Mouse (Mus musculus) lung, embryonic 14.5 days (tissue): ENCODE data around the gene Zdhhc8. TPM values are rescaled to one million over a fixed set of nuclear protein-coding genes. Genes with fewer than 3 reads are reported as not detected.

Source experiments
- ATAC-seq: fragments of 200-750 bp; cut with Nextera tagmentation; 2 replicates; pipeline ENCODE4 v1.8.0; 2017; ENCODE audit warnings: mild to moderate bottlenecking, moderate TSS enrichment, moderate library complexity; ENCODE audit not compliant: insufficient read depth
- DNase-seq: peaks from one replicate; pipeline ENCODE4 v3.0.0-alpha.2; 2015
- H3K27ac ChIP-seq: fragments of 300-500 bp; sonication (generic); 2 replicates; pipeline ENCODE4 v1.5.1; 2014; ENCODE audit warnings: low read depth, mild to moderate bottlenecking, moderate library complexity
- H3K27me3 ChIP-seq: fragments of 300-500 bp; sonication (generic); 2 replicates; pipeline ENCODE4 v1.6.1; 2014; ENCODE audit warnings: low read length, control low read depth; ENCODE audit not compliant: insufficient read depth
- H3K36me3 ChIP-seq: fragments of 300-500 bp; sonication (generic); 2 replicates; pipeline ENCODE4 v1.6.1; 2014; ENCODE audit warnings: control low read depth; ENCODE audit not compliant: insufficient read depth
- H3K4me1 ChIP-seq: fragments of 300-500 bp; sonication (generic); 2 replicates; pipeline ENCODE4 v1.6.1; 2014; ENCODE audit warnings: antibody characterized with exemption, control low read depth; ENCODE audit not compliant: insufficient read depth
- H3K4me2 ChIP-seq: fragments of 300-500 bp; sonication (generic); 2 replicates; pipeline ENCODE4 v1.6.1; 2014; ENCODE audit warnings: mild to moderate bottlenecking
- H3K4me3 ChIP-seq: fragments of 300-500 bp; sonication (generic); 2 replicates; pipeline ENCODE4 v1.5.1; 2014; ENCODE audit warnings: low read depth, low read length
- H3K9ac ChIP-seq: fragments of 300-500 bp; sonication (generic); 2 replicates; pipeline ENCODE4 v1.6.1; 2014
- H3K9me3 ChIP-seq: fragments of 300-500 bp; sonication (generic); 2 replicates; pipeline ENCODE4 v1.6.1; 2016; ENCODE audit warnings: low read depth, low read length, control low read depth
- CTCF ChIP-seq: IDR thresholded peaks from 2 replicates; pipeline ENCODE4 v1.5.1; 2016; ENCODE audit warnings: antibody characterized with exemption, low read depth
- whole genome bisulfite sequencing: fragments of 180-500 bp; shearing (Covaris S2); extraction: QIAGEN DNeasy Blood & Tissue Kit; methylation state at CpG from one replicate; pipeline ENCODE4 v1.1.7; 2014; 5-methylcytosine and 5-hydroxymethylcytosine counted together
- polyA plus RNA-seq: library from polyadenylated mRNA; unstranded; fragments of >200 nt; fragmentation: Nextera tagmentation; extraction: Ambion mirVana; gene quantifications from 2 replicates; pipeline ENCODE4 v1.2.1, GENCODE M21; 2014

Gene Zdhhc8
- 22.0 and 23.8 TPM in 2 replicates for polyA plus RNA-seq

DNA sequence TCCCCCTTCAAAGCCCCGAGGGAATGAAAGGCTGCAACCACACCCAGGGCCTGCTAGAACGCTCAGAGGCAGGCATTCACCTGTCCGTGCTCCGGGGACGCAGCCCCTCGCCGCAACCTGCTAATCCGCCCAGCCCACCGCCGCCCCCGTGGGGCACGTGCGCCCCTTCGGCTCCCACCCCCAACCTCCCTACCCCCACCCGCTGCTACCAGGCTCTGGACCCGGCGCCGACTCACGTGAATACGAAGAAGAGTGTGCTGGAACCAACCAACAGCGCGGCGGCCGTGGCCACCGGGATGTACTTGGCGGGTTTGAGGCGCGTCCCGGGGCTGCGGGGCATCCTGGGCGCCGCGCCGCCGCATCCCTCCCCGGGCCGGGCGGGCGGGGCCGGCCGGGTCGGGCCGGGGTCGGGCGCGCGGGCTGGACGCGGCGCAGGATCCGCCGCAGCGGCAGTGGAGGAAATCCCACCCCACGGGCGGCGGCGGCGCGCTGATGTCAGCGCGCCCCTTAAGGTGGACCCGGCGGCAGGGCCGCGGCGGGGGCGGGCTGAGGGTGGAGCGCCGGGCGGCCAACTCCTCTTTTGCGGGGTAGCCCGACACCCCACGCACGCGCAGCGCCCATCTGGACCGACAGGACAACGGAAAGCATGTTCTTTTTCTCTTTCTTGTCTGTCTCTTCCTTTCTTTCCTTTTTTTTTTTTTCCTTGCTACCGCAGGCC is at the start of gene Zdhhc8:
TSS of gene Zdhhc8 (minus strand) at position 466 of the 718 bp plus-strand sequence.
- Histone ChIP-seq H3K27me3 (no peaks in the 10 kb centered on the region), H3K4me1 (peaks cover 6% of the 10 kb centered on the region; the same call in 1 of the 2 replicates), H3K4me2 (peak within 1 kb of the TSS; percentile 83), H3K9me3 (no peaks in the 10 kb centered on the region), H3K36me3 (peaks cover 20% of the 10 kb centered on the region), H3K27ac (peak within 1 kb of the TSS; percentile 89), H3K4me3 (peak within 1 kb of the TSS; percentile 83), H3K9ac (peak within 1 kb of the TSS; percentile 86)
- ATAC-seq (peak; percentile 80), DNase-seq (peak; percentile 88)
- under 1% methylated on average over 54 of the region's 79 CpGs for WGBS
- TF ChIP-seq CTCF = no peak

DNA sequence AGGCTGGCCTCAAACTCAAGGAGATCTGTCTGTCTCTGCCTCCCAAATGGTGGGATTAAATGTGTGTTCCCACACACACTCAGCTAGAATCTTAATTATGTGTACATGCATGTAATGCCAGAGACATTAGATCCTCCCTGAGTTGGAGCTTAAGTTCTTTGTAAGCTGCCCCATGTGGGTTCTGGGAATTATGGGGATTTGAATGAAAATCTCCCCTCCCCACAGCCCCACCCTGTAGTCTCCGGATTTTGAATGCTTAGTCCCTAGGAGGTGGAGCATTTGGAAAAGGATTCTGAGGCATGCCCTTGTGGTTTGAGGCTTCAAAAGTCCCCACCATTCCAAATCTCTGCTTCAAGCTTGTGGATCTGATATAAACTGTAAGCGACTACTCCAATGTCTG is 40.2 kb upstream of the Zdhhc8 start:
- ATAC-seq (no peak), DNase-seq (no peak)
- no peaks in the 10 kb centered on the region for H3K27me3 ChIP-seq
- no peaks in the 10 kb centered on the region for H3K9me3 ChIP-seq
- H3K27ac ChIP-seq = no peak overlapping the region
- no peak overlapping the region for H3K4me2 ChIP-seq
- WGBS = 72% methylated on average over 2 of the region's 2 CpGs
- no peaks in the 10 kb centered on the region for H3K4me1 ChIP-seq
- no peak overlapping the region for H3K9ac ChIP-seq
- no peak for TF ChIP-seq CTCF
- H3K4me3 ChIP-seq = no peak overlapping the region
- H3K36me3 ChIP-seq = peaks cover 93% of the 10 kb centered on the region

DNA sequence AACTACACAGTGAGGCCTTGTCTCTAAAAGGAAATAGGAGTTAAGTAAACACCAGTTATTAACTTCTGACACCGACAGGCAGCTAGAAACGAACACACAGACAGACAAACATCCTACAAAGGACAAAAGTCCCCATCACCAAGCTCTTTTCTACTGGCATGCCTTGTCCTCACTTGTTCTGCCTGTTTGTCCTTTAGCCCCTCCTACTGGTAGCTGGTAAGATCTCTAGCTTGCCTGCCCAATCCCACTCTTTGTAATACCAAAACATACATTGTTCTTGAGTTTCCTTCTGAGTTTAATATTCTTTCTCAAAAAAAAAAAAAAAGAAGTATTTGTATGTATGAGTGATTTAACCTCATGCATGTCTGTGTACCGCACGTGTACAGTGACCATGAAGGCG is 33.2 kb upstream of the Zdhhc8 start:
- Histone ChIP-seq H3K4me1 (no peaks in the 10 kb centered on the region), H3K9me3 (no peaks in the 10 kb centered on the region), H3K4me3 (no peak overlapping the region), H3K27me3 (no peaks in the 10 kb centered on the region), H3K27ac (no peak overlapping the region), H3K9ac (no peak overlapping the region), H3K4me2 (no peak overlapping the region), H3K36me3 (peaks cover 95% of the 10 kb centered on the region)
- DNase-seq (peak; percentile 47), ATAC-seq (no peak)
- TF ChIP-seq CTCF = peak; percentile 44
- 83% methylated on average over 5 of the region's 5 CpGs for WGBS

DNA sequence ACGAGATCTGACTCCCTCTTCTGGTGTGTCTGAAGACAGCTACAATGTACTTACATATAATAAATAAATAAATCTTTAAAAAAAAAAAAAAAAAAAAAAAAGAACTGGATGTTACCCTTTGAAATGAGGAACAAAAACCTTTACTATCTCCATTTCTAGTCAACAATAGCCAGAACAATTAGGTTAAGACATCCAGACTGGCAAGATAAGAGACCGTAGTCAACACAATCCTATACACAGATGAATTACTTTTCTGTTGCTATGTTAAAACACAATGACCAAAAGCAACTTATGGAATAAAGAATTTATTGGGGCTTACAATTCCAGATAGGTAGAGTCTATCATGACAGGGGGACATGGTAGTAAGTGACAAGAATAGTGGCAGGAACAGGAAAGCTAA is 30.1 kb upstream of the Zdhhc8 start:
- Histone ChIP-seq H3K27ac (no peak overlapping the region), H3K36me3 (peaks cover 94% of the 10 kb centered on the region), H3K4me2 (no peak overlapping the region), H3K4me3 (no peak overlapping the region), H3K9ac (no peak overlapping the region), H3K27me3 (no peaks in the 10 kb centered on the region), H3K9me3 (no peaks in the 10 kb centered on the region), H3K4me1 (no peaks in the 10 kb centered on the region)
- 89% methylated on average over 2 of the region's 2 CpGs for WGBS
- no peak for TF ChIP-seq CTCF
- no peak for DNase-seq
- no peak for ATAC-seq

DNA sequence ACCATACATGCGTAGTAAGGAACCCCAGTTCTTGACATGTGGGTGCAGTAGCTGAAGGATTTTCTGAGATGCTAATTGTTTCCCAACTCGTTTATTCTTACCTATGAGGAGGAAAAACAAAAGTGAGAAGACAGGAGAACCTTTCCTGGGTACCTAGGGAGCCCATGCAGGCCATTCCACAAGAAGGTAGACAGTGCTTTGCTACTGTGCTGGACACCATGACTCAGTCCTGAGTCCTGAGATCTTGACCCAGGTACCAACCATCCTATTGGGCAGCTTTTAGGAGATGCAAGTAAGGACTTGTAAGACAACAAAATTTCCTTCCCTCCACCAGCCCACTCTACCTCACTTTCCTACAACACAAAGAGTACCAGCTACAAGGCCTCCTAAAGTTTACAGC is 23.3 kb upstream of the Zdhhc8 start, which contains the start of gene Gm49776:
TSS of gene Gm49776 (minus strand) at position 101 of the 400 bp plus-strand sequence.
- Histone ChIP-seq H3K4me2 (no peak within 1 kb of the TSS), H3K36me3 (peaks cover 95% of the 10 kb centered on the region), H3K9ac (no peak within 1 kb of the TSS), H3K4me1 (no peaks in the 10 kb centered on the region), H3K4me3 (no peak within 1 kb of the TSS), H3K27me3 (no peaks in the 10 kb centered on the region), H3K27ac (no peak within 1 kb of the TSS), H3K9me3 (no peaks in the 10 kb centered on the region)
- no peak for DNase-seq
- TF ChIP-seq CTCF = no peak
- 92% methylated on average over 2 of the region's 2 CpGs for WGBS
- no peak for ATAC-seq

DNA sequence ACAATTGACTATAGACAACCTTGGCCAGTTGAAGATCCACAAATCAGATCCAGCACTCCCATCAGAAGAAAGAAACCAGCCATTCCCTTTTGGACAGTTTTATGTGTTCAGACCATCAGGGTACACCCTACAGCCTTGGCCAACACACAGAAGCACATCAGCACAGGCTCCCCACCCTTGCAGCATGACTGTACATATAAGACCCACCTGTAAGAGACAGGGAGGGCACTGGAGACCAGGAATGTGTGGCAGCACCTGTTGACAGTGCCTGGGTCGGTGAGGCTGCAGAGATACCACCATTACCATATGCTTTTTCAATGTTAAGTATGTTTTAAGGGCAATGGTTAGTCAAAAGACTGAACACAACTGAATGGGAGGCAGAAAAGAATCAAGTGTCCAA is 18.9 kb upstream of the Zdhhc8 start:
- no peak for TF ChIP-seq CTCF
- no peak overlapping the region for H3K27ac ChIP-seq
- no peak overlapping the region for H3K4me2 ChIP-seq
- ATAC-seq (no peak), DNase-seq (no peak)
- H3K9me3 ChIP-seq = no peaks in the 10 kb centered on the region
- H3K36me3 ChIP-seq = peaks cover 81% of the 10 kb centered on the region
- WGBS = 79% methylated on average over 1 of the region's 1 CpGs
- no peak overlapping the region for H3K4me3 ChIP-seq
- peaks cover 8% of the 10 kb centered on the region; the same call in 1 of the 2 replicates for H3K4me1 ChIP-seq
- no peak overlapping the region for H3K9ac ChIP-seq
- H3K27me3 ChIP-seq = no peaks in the 10 kb centered on the region

DNA sequence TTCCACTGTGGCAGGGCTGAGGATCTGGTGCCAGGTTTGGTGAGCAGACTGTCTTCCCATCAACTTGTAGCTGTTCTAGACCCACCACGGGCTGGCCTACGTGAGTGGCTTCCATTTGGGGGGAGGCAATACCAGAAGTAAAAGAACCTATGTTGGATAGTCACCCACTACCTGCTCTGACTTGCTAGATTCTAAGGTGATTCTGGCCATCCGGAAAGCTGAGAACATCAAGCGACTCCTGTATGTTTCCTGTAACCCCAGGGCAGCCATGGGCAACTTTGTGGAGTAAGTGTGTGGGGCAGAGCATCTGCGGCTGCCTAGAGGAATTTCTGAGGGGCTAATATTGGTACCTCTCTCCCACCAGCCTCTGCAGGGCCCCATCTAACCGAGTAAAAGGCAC is 17.8 kb upstream of the Zdhhc8 start:
- H3K27me3 ChIP-seq = no peaks in the 10 kb centered on the region
- no peak overlapping the region for H3K9ac ChIP-seq
- no peak for ATAC-seq
- no peaks in the 10 kb centered on the region for H3K9me3 ChIP-seq
- no peak for TF ChIP-seq CTCF
- 82% methylated on average over 6 of the region's 6 CpGs for WGBS
- H3K4me1 ChIP-seq = peaks cover 8% of the 10 kb centered on the region; the same call in 1 of the 2 replicates
- H3K4me3 ChIP-seq = no peak overlapping the region
- H3K4me2 ChIP-seq = no peak overlapping the region
- peaks cover 71% of the 10 kb centered on the region for H3K36me3 ChIP-seq
- H3K27ac ChIP-seq = no peak overlapping the region
- no peak for DNase-seq
